Mouse (Mus musculus) layer of hippocampus, adult 2 months (tissue): ENCODE measurements at regions not wholly inside any gene's neighbourhood (a gene's known extent, or its start where the extent isn't known, plus 50 kb on each side); places are given as distances from the start of the nearest gene placed in this dataset.
A peak's percentile ranks its signal among the peaks of the same experiment; 100 is the strongest.

Experiments used
- DNase-seq, 2 experiments: peaks; one replicate each; pipeline ENCODE4 v3.0.0; 2022; ENCODE audit warnings: low spot score in 2 of 2
- H3K27ac ChIP-seq: fragments of 200-600 bp; 2 replicates; pipeline ENCODE4 v1.8.1; 2022
- H3K4me3 ChIP-seq: fragments of 200-600 bp; 2 replicates; pipeline ENCODE4 v1.8.1; 2022; ENCODE audit warnings: mild to moderate bottlenecking
- CTCF ChIP-seq: fragments of 200-600 bp; conservative IDR thresholded peaks from 2 replicates; pipeline ENCODE4 v1.8.1; 2022; ENCODE audit warnings: antibody characterized with exemption, mild to moderate bottlenecking, moderate library complexity
- microRNA-seq, 2 experiments: library from miRNA; unstranded; fragments of <30 nt; microRNA quantifications; one replicate each; pipeline ENCODE4 v1.2.0; 2021

DNA sequence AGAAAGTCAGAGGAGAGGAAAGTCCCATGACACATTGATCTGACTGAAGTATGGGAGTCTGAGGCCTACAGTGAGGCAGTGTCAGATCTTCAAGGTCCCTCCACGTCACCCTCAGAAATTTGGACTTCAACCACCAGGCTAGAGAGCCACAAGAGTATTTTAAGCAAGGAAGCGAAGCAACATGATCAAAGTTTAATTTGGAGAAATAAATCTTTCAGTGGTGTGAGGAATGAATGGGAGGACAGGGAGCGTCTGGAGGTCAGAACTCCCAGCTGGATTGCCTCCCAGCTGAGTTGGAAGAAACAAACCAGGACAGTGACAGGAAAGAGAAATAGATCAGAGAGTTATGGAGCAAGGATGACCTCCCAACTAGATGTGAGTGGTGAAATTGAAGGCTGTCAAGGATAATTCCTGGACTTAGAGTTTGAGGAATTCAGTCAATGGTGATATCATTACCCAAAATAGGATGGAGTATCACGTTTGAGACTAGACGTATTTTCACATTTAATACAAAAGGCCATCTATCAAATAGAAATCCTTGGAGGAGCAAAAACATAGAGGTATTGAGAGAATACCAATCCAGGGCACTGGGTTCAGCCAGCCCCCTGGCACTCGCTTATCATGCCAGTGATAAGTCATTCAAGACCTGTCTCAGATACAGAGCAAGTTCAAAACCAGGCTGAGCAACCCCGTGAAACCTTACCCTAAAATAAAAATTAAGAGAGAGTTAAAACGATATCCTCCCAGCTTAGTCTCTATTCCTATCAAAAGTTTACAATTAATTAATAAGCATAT lies 494.7 kb downstream of the Ppargc1a start:
- no peak for DNase-seq
- no peak overlapping the region for H3K27ac ChIP-seq
- H3K4me3 ChIP-seq = no peak overlapping the region
- TF ChIP-seq CTCF = no peak

- no peak for TF ChIP-seq CTCF
- Histone ChIP-seq H3K4me3 (no peak overlapping the region), H3K27ac (no peak overlapping the region)
- no peak for DNase-seq
Observed at GRCm38 (mm10) chr5:51072146-51072545, 495.4 kb downstream of the Ppargc1a start.

DNA sequence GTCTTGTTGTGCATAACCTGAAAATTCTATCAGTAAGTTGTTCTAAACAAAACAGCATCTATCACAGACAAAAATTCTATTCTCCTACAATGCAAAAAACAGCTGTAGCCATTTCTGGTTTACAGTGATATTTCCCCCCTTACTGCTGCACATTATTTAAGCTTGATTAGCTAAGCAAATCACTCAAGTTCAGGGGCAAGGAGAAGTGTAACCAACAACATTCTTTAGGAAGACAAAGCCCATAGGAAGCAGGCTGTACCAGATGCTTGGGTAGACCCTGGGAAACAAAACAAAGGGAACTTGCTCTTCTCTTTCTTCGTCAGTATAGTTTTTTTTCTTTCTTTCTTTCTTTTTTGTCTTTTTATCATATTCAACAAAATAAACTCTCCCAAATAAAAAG lies 497.9 kb downstream of the Ppargc1a start:
- Histone ChIP-seq H3K4me3 (no peak overlapping the region), H3K27ac (no peak overlapping the region)
- TF ChIP-seq CTCF = no peak
- no peak for DNase-seq

DNA sequence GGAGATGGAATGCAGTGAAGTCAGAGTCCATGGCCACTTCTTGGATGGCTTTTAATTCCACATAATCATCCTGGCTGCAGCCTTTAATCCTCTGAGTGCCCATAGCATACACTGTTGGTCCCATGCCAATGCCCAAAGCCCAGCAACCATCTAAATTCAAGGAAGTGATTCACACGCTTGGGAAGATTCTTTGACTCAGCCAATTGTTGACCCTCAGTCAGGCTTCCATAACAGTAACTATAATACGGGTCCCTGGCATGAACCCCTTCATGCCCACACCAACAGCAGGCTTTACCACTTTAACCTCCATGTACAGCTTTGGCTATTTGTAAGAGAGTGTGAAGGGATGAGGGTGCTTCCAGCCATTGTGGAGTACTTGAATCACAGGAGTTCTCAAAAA lies 521.7 kb downstream of the Ppargc1a start:
- TF ChIP-seq CTCF = no peak

DNA sequence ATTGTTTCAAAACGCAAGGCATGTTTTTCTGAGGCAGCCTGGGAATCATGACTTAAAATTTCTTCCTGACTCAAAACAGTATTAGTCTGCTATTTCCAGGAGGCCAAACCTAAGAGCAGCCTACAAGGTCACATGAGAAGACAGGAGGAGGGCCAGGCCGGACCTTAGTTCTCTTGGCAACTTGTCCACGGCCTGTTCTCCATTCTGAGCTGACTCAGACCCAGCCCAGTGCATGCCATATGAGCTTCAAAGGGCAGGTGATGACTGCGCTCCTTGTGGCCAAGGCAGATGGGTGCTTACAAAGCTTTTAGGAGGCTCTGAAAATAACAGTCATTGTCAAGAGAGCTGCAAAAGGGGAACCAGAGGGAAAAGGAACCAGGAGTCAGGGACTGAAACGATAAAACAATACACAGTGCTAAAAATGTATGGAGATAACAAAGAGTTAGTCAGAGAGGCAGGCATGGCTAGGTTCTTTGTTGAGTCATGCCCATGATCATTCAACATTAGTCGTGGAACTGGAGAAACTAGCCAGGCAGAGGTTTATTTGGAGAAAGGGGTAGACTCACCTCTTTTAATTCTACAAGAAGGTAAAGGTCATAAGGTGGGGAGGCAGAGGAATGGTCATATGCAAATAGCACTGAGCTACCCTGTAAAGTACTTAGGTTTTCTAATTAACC lies 525.8 kb downstream of the Ppargc1a start:
- DNase-seq = no peak
- no peak for TF ChIP-seq CTCF
- Histone ChIP-seq H3K4me3 (no peak overlapping the region), H3K27ac (no peak overlapping the region)

More for the DNA sequence above, 521.7 kb downstream of the Ppargc1a start:
- no peak for DNase-seq
- Histone ChIP-seq H3K4me3 (no peak overlapping the region), H3K27ac (no peak overlapping the region)

DNA sequence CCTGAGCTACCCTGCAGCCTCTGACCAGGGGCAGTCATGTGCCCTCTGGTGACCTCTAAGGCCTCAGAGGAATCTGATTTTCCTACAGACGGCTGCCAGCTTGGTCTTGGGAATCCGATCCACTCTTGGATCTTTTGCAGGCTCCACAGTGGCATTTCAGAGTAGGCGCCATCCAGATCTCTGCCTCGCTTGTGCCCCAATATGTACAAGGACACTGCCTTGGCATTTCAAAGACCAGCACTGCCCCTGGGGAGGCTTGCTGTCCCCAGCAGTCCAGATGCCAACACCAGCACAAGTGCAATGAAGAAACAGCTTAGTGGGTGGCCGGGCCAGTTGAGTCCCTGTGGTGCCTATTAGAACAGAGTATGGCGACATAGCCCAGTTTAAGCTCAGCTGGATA lies 526.6 kb downstream of the Ppargc1a start:
- TF ChIP-seq CTCF = no peak
- no peak overlapping the region for H3K27ac ChIP-seq
- DNase-seq = no peak
- no peak overlapping the region for H3K4me3 ChIP-seq

- no peak for TF ChIP-seq CTCF
- no peak for DNase-seq
- Histone ChIP-seq H3K4me3 (no peak overlapping the region), H3K27ac (no peak overlapping the region)
Observed at GRCm38 (mm10) chr5:51040463-51040862, 527.1 kb downstream of the Ppargc1a start.

DNA sequence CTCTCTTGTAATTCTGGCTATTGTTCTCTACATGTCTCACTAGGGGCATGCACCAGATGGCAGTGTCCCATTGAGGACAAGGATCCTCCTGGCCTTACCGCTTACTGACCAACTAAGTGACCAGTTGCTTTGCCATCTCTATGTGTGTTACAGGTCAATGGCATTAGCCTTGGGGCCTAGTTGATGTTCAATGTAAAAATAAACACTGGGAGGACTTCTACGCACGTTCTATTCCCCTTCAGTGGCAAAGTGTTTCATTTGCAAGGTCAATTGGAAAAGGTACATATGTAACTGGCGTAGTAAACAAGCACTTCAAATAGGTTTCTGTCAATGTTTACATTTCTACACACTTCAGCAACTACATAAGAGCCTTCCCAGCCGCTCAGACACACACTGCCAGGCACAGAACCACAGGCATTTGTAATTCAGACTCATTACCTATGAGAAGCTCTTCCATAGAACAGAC lies 527.8 kb downstream of the Ppargc1a start:
- no peak for DNase-seq
- no peak overlapping the region for H3K4me3 ChIP-seq
- H3K27ac ChIP-seq = no peak overlapping the region
- TF ChIP-seq CTCF = peak; percentile 37; the same call in 1 of the 2 replicates

DNA sequence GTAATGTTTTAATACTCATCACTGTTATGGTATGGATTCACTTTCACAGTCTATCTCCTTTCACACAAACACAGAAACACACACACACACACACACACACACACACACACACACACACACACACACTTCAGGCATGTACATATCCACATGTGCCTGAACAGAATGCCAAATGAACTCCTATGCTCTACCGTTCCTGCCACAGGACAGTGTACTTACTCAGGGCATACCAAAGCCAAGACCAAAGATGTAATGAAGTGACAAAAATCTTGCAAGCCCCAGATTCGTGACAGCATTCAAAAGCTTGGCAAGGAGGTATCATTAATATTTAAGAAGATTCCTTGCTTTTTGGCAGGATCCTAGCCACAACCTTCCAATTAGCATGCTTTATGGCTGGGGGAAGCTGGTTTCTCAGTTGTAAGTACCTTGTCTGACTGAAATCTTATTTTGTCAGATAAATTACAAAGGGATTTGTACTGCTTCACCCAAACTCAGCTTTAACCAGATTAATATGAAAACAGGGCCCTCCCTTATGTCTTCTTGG lies 531.0 kb downstream of the Ppargc1a start:
- no peak overlapping the region for H3K27ac ChIP-seq
- TF ChIP-seq CTCF = no peak
- H3K4me3 ChIP-seq = no peak overlapping the region
- DNase-seq = no peak

GRCm38 (mm10) chr5:51028966-51029365 lies 538.6 kb downstream of the Ppargc1a start:
- Histone ChIP-seq H3K4me3 (no peak overlapping the region), H3K27ac (no peak overlapping the region)
- no peak for DNase-seq
- TF ChIP-seq CTCF = no peak

DNA sequence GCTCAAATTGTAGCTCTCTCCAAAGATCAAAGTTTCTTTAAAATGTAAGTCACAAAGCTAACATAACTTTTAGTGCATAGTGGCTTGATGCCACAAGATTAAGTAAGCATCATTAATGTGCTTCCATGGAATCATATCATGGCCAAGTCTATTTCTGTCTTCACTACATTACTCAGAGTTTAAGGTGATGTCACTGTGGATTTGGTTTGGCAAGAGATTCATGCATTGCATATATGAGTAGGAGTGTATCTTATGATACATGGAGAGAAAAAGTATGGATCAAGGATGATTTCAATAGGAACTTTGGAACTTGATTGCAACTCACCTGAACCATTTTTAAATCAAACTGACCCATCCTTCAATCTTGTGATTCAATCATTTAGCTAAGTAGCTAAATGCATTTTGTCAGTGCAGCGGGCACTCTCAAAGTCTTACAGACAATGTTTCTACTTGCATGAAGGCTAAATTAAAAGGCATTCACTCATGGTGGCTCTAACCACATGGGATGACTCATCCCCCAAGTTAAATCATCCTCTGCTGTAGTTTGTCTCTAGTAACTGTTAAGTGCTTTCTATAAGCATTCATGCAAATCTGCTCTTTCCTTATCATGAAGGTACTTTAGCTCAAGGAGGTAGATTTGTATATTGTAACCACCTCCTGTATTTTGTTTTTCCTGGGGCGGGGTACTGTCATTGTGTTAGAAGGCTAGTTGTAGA lies 576.5 kb downstream of the Ppargc1a start:
- no peak for TF ChIP-seq CTCF
- H3K27ac ChIP-seq = no peak overlapping the region
- H3K4me3 ChIP-seq = no peak overlapping the region
- no peak for DNase-seq

Small RNAs in the stretch of these regions (microRNA-seq; reads per million reads assigned to microRNA genes)
- gene Gm44377 = 0 reads per million in 2 experiments
